Mouse (Mus musculus): ENCODE results near the gene Tubd1. TPM values are rescaled to one million over a fixed set of nuclear protein-coding genes. Genes with fewer than 3 reads are reported as not detected.

Tubd1 gene
- polyA plus RNA-seq, 2 experiments: 7.1 to 10.5 TPM

GRCm38 (mm10) chr11:86583990-86584897 lies 39.5 kb downstream of the Tubd1 start:
- no peak overlapping the region for H3K27ac ChIP-seq (replicated peaks; ENCODE audit: low read depth, low read length)
- peaks cover 2% of the 10 kb centered on the region; the same call in 1 of the 2 replicates for H3K36me3 ChIP-seq (ENCODE audit: control insufficient read depth, insufficient read depth, low read length)
- no peak for DNase-seq (ENCODE audit: low spot score)
- no peaks in the 10 kb centered on the region for H3K27me3 ChIP-seq (ENCODE audit: control insufficient read depth, insufficient read depth, low read length)
- TF ChIP-seq POLR2A (IDR thresholded peaks at IDR 0.05; ENCODE audit: borderline replicate concordance, extremely low read depth, insufficient read depth, insufficient read length): no peak
- WGBS: 89% methylated on average over 14 of the region's 14 CpGs
- H3K9ac ChIP-seq (ENCODE audit: low read depth, low read length, severe bottlenecking): no peak overlapping the region
- H3K9me3 ChIP-seq (ENCODE audit: control insufficient read depth, low read length): no peaks in the 10 kb centered on the region
- no peak overlapping the region for H3K4me2 ChIP-seq (replicated peaks; ENCODE audit: low read depth, low read length, severe bottlenecking)
- peaks cover 20% of the 10 kb centered on the region for H3K4me1 ChIP-seq (ENCODE audit: control insufficient read depth, insufficient read depth, low read length)
- no peak for ATAC-seq (ENCODE audit: low FRiP score, low read depth)
- H3K4me3 ChIP-seq (replicated peaks; ENCODE audit: low read length): no peak overlapping the region

GRCm38 (mm10) chr11:86584898-86585597 lies 40.3 kb downstream of the Tubd1 start:
- no peak for ATAC-seq (ENCODE audit: low FRiP score, low read depth)
- Histone ChIP-seq H3K36me3 (ENCODE audit: control insufficient read depth, insufficient read depth, low read length) (peaks cover 2% of the 10 kb centered on the region; the same call in 1 of the 2 replicates), H3K4me1 (ENCODE audit: control insufficient read depth, insufficient read depth, low read length) (peaks cover 17% of the 10 kb centered on the region), H3K9ac (ENCODE audit: low read depth, low read length, severe bottlenecking) (no peak overlapping the region), H3K9me3 (ENCODE audit: control insufficient read depth, low read length) (no peaks in the 10 kb centered on the region), H3K4me2 (replicated peaks; ENCODE audit: low read depth, low read length, severe bottlenecking) (no peak overlapping the region), H3K4me3 (replicated peaks; ENCODE audit: low read length) (no peak overlapping the region), H3K27me3 (ENCODE audit: control insufficient read depth, insufficient read depth, low read length) (no peaks in the 10 kb centered on the region), H3K27ac (replicated peaks; ENCODE audit: low read depth, low read length) (no peak overlapping the region)
- DNase-seq (ENCODE audit: low spot score): no peak
- TF ChIP-seq POLR2A (IDR thresholded peaks at IDR 0.05; ENCODE audit: borderline replicate concordance, extremely low read depth, insufficient read depth, insufficient read length): no peak
- 82% methylated on average over 7 of the region's 7 CpGs for WGBS

- Histone ChIP-seq H3K9me3 (ENCODE audit: control insufficient read depth, low read length) (no peaks in the 10 kb centered on the region), H3K4me2 (replicated peaks; ENCODE audit: low read depth, low read length, severe bottlenecking) (no peak overlapping the region), H3K27me3 (ENCODE audit: control insufficient read depth, insufficient read depth, low read length) (no peaks in the 10 kb centered on the region), H3K4me3 (replicated peaks; ENCODE audit: low read length) (peak overlapping the region; percentile 12; the same call in 1 of the 2 replicates), H3K36me3 (ENCODE audit: control insufficient read depth, insufficient read depth, low read length) (peaks cover 2% of the 10 kb centered on the region; the same call in 1 of the 2 replicates), H3K9ac (ENCODE audit: low read depth, low read length, severe bottlenecking) (no peak overlapping the region), H3K4me1 (ENCODE audit: control insufficient read depth, insufficient read depth, low read length) (peaks cover 15% of the 10 kb centered on the region), H3K27ac (replicated peaks; ENCODE audit: low read depth, low read length) (no peak overlapping the region)
- no peak for TF ChIP-seq POLR2A (IDR thresholded peaks at IDR 0.05; ENCODE audit: borderline replicate concordance, extremely low read depth, insufficient read depth, insufficient read length)
- ATAC-seq (ENCODE audit: low FRiP score, low read depth): no peak
- 55% methylated on average over 3 of the region's 3 CpGs for WGBS
- no peak for DNase-seq (ENCODE audit: low spot score)
Observed at GRCm38 (mm10) chr11:86585598-86585984, 40.8 kb downstream of the Tubd1 start.

- no peaks in the 10 kb centered on the region for H3K9me3 ChIP-seq (ENCODE audit: control insufficient read depth, low read length)
- peaks cover 2% of the 10 kb centered on the region; the same call in 1 of the 2 replicates for H3K36me3 ChIP-seq (ENCODE audit: control insufficient read depth, insufficient read depth, low read length)
- TF ChIP-seq POLR2A (IDR thresholded peaks at IDR 0.05; ENCODE audit: borderline replicate concordance, extremely low read depth, insufficient read depth, insufficient read length): no peak
- 26% methylated on average over 12 of the region's 12 CpGs for WGBS
- no peak for DNase-seq (ENCODE audit: low spot score)
- no peaks in the 10 kb centered on the region for H3K27me3 ChIP-seq (ENCODE audit: control insufficient read depth, insufficient read depth, low read length)
- ATAC-seq (ENCODE audit: low FRiP score, low read depth): no peak
- peak overlapping the region; percentile 45 for H3K9ac ChIP-seq (ENCODE audit: low read depth, low read length, severe bottlenecking)
- H3K4me3 ChIP-seq (replicated peaks; ENCODE audit: low read length): peak overlapping the region; percentile 27
- H3K4me2 ChIP-seq (replicated peaks; ENCODE audit: low read depth, low read length, severe bottlenecking): peak overlapping the region; percentile 47
- peaks cover 15% of the 10 kb centered on the region for H3K4me1 ChIP-seq (ENCODE audit: control insufficient read depth, insufficient read depth, low read length)
- H3K27ac ChIP-seq (replicated peaks; ENCODE audit: low read depth, low read length): peak overlapping the region; percentile 68; the same call in 1 of the 2 replicates
Observed at GRCm38 (mm10) chr11:86586177-86586867, 41.5 kb downstream of the Tubd1 start.
